Mouse (Mus musculus): ENCODE measurements around the gene Mdga1. TPM values are rescaled to one million over a fixed set of nuclear protein-coding genes. Genes with fewer than 3 reads are reported as not detected.

The Mdga1 gene
- polyA plus RNA-seq, 1 experiment from 2014 or later = 13.1 TPM

DNA sequence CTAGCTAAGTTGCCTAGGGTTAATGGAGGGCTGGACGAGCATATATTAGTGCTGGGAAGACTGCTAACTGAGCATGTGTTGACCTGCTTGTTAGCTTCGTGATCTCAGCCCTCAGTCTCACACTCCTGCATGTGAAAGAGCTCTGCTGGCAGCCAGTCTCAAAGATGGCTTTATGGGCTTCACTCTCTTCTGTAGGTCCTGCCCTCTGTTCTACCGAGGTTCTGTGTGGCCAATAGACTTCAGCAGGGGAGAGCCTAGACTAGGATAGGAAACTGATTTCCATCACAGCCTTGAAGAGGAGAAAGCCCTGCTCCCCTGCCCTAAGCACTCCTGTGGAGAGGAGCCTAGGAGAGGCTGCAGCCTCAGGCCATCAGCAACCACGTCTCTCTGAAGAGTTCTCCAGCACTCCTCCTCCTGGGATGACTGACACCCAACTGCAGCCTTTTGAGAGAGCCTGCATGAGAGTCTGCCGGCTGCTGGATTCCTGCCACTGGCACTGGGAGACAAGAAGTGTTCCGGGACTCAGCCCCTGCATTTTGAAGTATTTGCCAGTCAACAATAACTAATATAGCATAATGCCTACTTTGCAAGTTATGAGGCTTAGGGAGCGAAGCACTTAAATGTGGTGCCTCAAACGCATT is 116.9 kb downstream of the Mdga1 start:
- no peaks in the 10 kb centered on the region for H3K9me3 ChIP-seq
- no peak overlapping the region for H3K4me2 ChIP-seq (replicated peaks)
- no peaks in the 10 kb centered on the region for H3K27me3 ChIP-seq
- no peak overlapping the region for H3K4me3 ChIP-seq
- WGBS = 56% methylated on average over 8 of the region's 8 CpGs
- H3K27ac ChIP-seq (replicated peaks) = no peak overlapping the region
- no peak for ATAC-seq (ENCODE audit: low FRiP score, low read depth)
- H3K9ac ChIP-seq (replicated peaks) = no peak overlapping the region
- peaks cover 5% of the 10 kb centered on the region; the same call in 1 of the 2 replicates for H3K4me1 ChIP-seq
- no peaks in the 10 kb centered on the region; the same call in 1 of the 2 replicates for H3K36me3 ChIP-seq

DNA sequence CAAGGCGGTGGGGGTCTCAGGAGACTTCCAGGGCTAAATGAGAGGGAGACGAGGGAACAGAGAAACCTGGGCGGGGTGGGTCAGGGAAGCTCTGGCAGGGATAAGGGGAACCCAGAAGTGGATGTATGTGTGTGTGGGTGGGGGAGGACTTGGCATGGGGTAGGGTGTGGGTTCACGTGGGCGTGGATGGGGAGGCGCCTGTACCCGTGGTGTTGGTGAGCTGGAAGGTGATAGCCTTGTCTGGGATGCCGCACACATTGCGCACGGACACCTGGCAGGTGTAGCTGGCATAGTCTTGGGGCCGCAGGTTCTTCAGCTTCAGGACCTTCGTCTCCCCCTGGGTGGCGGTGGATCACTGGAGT is 120.5 kb downstream of the Mdga1 start:
- H3K27me3 ChIP-seq = no peaks in the 10 kb centered on the region
- no peak overlapping the region for H3K27ac ChIP-seq (replicated peaks)
- H3K9me3 ChIP-seq = no peaks in the 10 kb centered on the region
- peaks cover 5% of the 10 kb centered on the region; the same call in 1 of the 2 replicates for H3K4me1 ChIP-seq
- H3K4me3 ChIP-seq = no peak overlapping the region
- ATAC-seq (ENCODE audit: low FRiP score, low read depth) = no peak
- no peak overlapping the region for H3K9ac ChIP-seq (replicated peaks)
- WGBS = 82% methylated on average over 13 of the region's 13 CpGs
- no peak overlapping the region for H3K4me2 ChIP-seq (replicated peaks)
- H3K36me3 ChIP-seq = peaks cover 5% of the 10 kb centered on the region; the same call in 1 of the 2 replicates

DNA sequence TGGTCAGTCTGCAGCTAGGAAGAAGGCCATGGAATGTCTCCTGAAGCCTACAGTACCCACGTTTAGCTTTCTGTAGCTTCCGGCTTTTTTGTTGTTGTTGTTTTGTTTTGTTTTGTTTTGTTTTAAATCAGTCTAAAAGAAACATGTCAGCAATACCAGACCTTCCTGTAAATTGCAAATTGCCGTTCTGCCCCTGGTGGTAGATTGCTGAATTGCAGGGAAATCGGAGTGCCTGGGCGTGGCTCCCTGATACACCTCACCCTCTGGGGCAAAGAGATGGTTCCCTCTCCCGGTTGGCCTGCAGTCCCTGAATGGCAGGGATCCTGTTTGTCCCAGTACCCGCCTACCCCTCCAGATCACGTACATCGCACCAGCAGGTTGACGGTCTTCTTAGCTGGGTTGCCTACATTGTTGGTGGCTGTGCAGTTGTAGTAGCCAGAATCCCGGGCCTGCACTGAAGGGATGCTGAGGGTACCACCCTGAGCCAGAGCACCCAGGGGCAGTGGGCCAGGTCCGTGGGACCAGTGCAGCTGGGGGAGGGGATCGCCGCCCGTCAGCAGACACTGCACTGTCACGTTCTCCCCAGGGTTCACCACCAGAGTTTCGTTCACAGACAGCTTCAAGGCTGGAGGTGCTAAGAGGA is 121.0 kb downstream of the Mdga1 start:
- WGBS = 33% methylated on average over 17 of the region's 17 CpGs
- Histone ChIP-seq H3K36me3 (peaks cover 5% of the 10 kb centered on the region; the same call in 1 of the 2 replicates), H3K4me3 (no peak overlapping the region), H3K27ac (replicated peaks) (no peak overlapping the region), H3K4me2 (replicated peaks) (no peak overlapping the region), H3K9me3 (no peaks in the 10 kb centered on the region), H3K27me3 (no peaks in the 10 kb centered on the region), H3K9ac (replicated peaks) (no peak overlapping the region), H3K4me1 (peaks cover 5% of the 10 kb centered on the region; the same call in 1 of the 2 replicates)
- no peak for ATAC-seq (ENCODE audit: low FRiP score, low read depth)

DNA sequence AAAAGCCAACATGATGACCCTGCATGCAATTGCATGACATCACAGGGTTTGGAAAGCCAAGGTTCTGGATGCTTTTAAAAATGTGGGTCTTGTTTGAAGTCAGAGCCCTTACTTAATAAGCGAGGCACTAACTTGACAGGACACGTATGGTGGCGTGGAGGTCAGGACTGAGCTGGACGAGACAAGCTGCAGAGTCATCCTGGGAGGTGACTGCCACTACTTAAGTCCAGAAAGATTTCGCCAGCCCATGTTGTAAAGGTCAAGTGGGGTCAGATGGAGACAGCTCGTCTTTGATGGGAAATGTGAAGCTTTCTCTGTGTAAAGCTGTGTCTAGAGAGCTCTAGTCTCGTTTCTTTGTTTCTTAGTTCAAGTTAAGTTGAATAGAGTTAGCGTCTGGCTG is 122.6 kb downstream of the Mdga1 start:
- ATAC-seq (ENCODE audit: low FRiP score, low read depth) = no peak
- Histone ChIP-seq H3K27ac (replicated peaks) (no peak overlapping the region), H3K9ac (replicated peaks) (no peak overlapping the region), H3K4me2 (replicated peaks) (no peak overlapping the region), H3K4me3 (no peak overlapping the region), H3K4me1 (peaks cover 4% of the 10 kb centered on the region), H3K9me3 (no peaks in the 10 kb centered on the region), H3K36me3 (peaks cover 5% of the 10 kb centered on the region; the same call in 1 of the 2 replicates), H3K27me3 (peaks cover 7% of the 10 kb centered on the region; the same call in 1 of the 2 replicates)
- 45% methylated on average over 8 of the region's 8 CpGs for WGBS

DNA sequence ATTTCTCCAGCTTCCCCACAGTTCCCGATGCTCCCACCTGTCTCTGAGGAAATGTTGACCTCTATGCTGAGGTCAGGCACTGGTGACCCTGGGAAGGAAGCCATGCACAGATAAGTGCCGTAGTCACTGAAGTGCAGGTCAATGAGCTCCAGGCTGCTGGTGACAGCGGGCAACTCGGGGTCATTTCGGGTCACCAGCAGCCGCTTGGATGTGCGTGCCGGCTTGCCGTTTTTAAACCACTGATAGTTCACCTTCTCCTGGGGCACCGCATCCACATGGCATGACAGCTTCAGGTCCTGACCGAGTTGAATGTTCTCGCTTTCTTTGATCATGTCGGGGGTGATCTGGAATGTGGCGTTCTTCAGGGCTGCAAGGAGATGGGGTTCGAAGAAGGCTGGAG is 123.6 kb downstream of the Mdga1 start:
- Histone ChIP-seq H3K4me3 (no peak overlapping the region), H3K4me2 (replicated peaks) (no peak overlapping the region), H3K36me3 (peaks cover 5% of the 10 kb centered on the region; the same call in 1 of the 2 replicates), H3K27ac (replicated peaks) (no peak overlapping the region), H3K4me1 (peaks cover 14% of the 10 kb centered on the region), H3K9ac (replicated peaks) (no peak overlapping the region), H3K27me3 (peaks cover 9% of the 10 kb centered on the region), H3K9me3 (no peaks in the 10 kb centered on the region)
- no peak for ATAC-seq (ENCODE audit: low FRiP score, low read depth)
- WGBS = 78% methylated on average over 15 of the region's 15 CpGs

DNA sequence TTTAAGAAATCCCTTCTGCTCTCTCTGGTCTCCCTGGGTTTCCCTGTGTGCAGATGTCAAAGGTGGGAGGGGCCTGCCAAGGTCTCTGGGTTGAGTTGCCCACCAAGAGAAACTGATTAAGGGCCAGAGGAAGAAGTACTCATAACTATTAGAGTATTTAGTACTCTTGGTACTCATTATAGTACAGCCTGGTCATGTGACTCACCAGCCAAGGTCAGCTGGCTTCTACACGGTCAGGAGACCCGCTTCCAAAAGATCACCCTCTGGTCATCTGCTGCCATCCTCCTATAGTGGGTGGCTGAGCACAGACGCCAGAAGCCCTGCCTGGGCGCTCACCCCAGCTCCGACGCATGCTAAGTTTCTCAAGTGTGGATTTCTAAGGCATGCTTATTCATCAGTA is 124.9 kb downstream of the Mdga1 start:
- no peak overlapping the region for H3K27ac ChIP-seq (replicated peaks)
- peaks cover 16% of the 10 kb centered on the region for H3K4me1 ChIP-seq
- H3K9ac ChIP-seq (replicated peaks) = no peak overlapping the region
- no peak overlapping the region for H3K4me2 ChIP-seq (replicated peaks)
- H3K27me3 ChIP-seq = peaks cover 12% of the 10 kb centered on the region
- H3K9me3 ChIP-seq = no peaks in the 10 kb centered on the region
- 88% methylated on average over 6 of the region's 6 CpGs for WGBS
- H3K4me3 ChIP-seq = no peak overlapping the region
- peaks cover 5% of the 10 kb centered on the region; the same call in 1 of the 2 replicates for H3K36me3 ChIP-seq
- ATAC-seq (ENCODE audit: low FRiP score, low read depth) = no peak

DNA sequence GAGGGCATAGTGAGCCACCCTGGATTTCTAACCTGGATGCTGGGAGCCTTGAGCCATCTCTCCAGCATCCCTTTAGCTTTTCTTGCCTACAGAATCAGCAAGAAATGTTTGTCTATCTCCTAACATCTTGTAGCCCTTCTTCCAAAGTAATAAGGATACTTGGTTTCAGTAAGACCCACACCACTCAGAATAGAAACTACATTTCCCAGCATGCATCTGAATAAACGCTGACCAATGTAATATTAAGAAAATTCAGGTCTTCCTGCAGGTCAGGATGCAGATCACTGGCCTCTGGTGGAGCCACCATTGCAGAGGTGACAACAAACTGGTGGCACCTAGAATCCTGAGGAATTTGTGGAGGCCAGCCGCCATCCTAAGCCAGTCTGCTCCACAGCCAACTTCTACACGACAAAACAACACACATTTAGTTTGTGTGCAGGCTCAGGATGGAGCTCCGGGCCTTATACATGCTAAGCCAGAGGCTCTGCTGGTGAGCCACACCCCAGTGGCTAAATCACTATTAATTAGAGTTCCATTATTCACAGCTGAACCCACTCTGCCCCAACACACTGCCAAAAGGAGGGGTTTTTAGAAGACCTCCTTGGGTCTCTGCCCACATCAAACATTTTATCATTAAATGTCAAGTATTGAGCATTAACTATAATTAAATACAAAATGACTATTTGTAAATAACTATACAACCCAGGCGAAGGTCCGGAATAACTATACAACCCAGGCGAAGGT is 126.3 kb downstream of the Mdga1 start:
- WGBS = 87% methylated on average over 7 of the region's 7 CpGs
- Histone ChIP-seq H3K36me3 (peaks cover 5% of the 10 kb centered on the region; the same call in 1 of the 2 replicates), H3K27me3 (peaks cover 12% of the 10 kb centered on the region), H3K4me1 (peaks cover 23% of the 10 kb centered on the region), H3K27ac (replicated peaks) (no peak overlapping the region), H3K4me3 (no peak overlapping the region), H3K9ac (replicated peaks) (no peak overlapping the region), H3K9me3 (no peaks in the 10 kb centered on the region), H3K4me2 (replicated peaks) (no peak overlapping the region)
- no peak for ATAC-seq (ENCODE audit: low FRiP score, low read depth)

DNA sequence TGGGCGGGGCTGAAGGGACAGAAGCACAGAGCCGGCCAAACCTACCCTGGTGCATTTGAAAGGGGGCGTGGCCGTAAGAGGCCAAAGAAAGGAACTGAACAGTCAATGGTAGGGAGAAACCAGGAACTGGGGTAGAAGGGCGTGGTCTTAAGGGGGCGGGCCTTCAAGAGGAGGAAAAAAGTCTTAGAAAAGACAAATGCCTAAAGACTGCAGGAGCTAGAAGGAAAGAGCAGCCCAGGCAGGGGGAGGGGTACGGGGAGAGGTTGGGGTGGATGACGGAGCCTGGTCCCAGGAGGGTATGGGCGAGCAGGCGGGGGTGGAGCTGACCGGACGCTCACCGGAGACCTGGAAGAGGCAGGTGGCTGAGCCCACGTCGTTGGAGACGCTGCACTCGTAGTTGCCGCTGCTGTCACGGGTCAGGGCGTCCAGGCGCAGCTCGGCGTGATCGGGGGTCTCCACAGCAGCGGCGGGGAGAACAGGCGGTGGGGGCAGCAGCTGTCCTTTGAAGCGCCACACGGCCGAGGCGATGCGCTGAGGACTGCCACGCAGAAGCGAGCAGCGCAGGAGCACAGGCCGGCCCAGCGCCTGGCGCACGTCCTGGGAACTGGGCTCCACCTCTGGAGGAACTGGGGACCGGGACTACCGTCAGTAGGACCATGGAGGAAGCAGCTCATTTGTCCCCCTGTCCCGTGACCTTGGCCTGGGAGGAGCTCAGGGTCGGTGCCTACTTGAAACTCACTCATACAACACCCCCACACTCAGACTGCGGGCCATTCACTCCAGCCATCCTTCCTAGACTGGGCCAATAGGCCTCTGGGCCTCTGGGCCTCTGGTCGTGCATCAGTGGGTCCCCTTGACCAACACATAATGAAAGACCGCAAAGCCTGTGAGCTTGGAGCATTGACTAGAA is 127.9 kb downstream of the Mdga1 start:
- H3K4me3 ChIP-seq = peak overlapping the region; percentile 43
- ATAC-seq (ENCODE audit: low FRiP score, low read depth) = peak; percentile 66
- no peaks in the 10 kb centered on the region for H3K9me3 ChIP-seq
- H3K27me3 ChIP-seq = peaks cover 12% of the 10 kb centered on the region
- peaks cover 5% of the 10 kb centered on the region; the same call in 1 of the 2 replicates for H3K36me3 ChIP-seq
- peak overlapping the region; percentile 65 for H3K4me2 ChIP-seq (replicated peaks)
- H3K9ac ChIP-seq (replicated peaks) = peak overlapping the region; percentile 54
- H3K27ac ChIP-seq (replicated peaks) = no peak overlapping the region
- WGBS = 4% methylated on average over 46 of the region's 46 CpGs
- peaks cover 36% of the 10 kb centered on the region for H3K4me1 ChIP-seq

DNA sequence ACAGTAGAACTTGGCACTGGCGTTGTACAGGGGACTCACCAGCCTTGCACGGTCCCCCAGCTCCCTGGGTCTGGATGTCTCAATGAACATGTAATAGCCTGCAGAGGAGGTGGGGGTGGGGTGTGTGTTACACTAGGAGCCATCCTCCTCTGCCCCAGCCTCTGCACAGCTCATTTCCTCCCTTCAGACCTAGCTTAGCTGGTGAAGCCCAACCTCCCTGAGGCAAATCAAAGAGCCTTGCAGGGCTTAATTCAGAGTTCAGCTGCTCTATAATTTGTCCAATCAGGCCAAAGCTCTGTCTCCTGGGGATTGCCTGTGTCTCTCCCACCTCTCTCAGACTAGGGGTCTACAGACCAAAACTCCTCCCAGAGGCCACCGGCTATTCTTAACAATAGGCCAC is 131.9 kb downstream of the Mdga1 start:
- 29% methylated on average over 3 of the region's 3 CpGs for WGBS
- H3K36me3 ChIP-seq = no peaks in the 10 kb centered on the region
- no peak overlapping the region for H3K9ac ChIP-seq (replicated peaks)
- peaks cover 12% of the 10 kb centered on the region for H3K27me3 ChIP-seq
- no peak overlapping the region for H3K4me3 ChIP-seq
- ATAC-seq (ENCODE audit: low FRiP score, low read depth) = peak; percentile 66; the same call in 1 of the 2 replicates
- peak overlapping the region; percentile 71 for H3K27ac ChIP-seq (replicated peaks)
- H3K4me1 ChIP-seq = peaks cover 36% of the 10 kb centered on the region
- no peaks in the 10 kb centered on the region for H3K9me3 ChIP-seq
- H3K4me2 ChIP-seq (replicated peaks) = no peak overlapping the region

DNA sequence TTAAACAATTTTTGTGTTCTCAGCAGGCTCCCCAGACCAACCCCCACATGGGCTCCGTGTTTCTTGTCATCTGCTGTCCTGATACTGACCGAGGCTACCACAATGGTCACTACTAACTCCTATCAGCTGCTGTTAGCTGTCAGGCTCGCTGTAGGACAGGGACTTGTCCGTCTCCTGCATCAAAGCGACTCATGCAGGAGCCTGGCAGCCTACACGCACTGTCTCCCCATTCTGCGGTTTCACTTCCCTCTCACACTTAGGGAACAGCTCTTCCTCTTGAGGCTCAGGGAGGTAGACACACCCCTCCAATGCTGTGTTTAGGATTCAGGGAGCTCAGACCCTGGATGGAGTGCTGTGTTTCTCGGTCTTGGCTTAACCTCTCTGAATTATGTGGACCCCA is 132.4 kb downstream of the Mdga1 start:
- H3K9ac ChIP-seq (replicated peaks) = no peak overlapping the region
- H3K4me1 ChIP-seq = peaks cover 34% of the 10 kb centered on the region
- peak overlapping the region; percentile 71 for H3K27ac ChIP-seq (replicated peaks)
- H3K36me3 ChIP-seq = no peaks in the 10 kb centered on the region
- H3K4me2 ChIP-seq (replicated peaks) = no peak overlapping the region
- ATAC-seq (ENCODE audit: low FRiP score, low read depth) = no peak
- H3K4me3 ChIP-seq = no peak overlapping the region
- H3K27me3 ChIP-seq = peaks cover 7% of the 10 kb centered on the region
- 69% methylated on average over 8 of the region's 8 CpGs for WGBS
- H3K9me3 ChIP-seq = no peaks in the 10 kb centered on the region

DNA sequence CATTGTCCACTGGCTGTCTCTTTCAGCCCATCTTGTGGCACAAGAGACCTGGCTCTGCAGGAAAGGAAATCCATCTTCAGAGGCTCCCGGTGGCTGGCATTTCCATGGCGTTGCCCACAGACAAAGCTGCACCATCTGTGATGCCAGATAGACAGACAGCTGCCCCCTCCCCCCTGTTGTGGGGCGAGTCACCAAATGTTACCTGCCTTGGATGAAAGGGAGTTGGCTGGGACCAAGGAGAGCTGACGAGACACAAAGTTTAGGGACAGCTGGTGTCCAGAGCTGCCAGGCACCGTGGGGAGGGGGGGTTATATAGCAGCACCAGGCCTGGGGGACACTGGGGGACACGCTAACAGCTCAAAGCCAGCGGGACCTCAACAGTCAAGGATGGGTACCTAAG is 135.1 kb downstream of the Mdga1 start:
- no peak for ATAC-seq (ENCODE audit: low FRiP score, low read depth)
- WGBS = 85% methylated on average over 7 of the region's 7 CpGs
- Histone ChIP-seq H3K27ac (replicated peaks) (no peak overlapping the region), H3K27me3 (no peaks in the 10 kb centered on the region), H3K4me1 (peaks cover 19% of the 10 kb centered on the region), H3K36me3 (no peaks in the 10 kb centered on the region), H3K4me3 (no peak overlapping the region), H3K9me3 (no peaks in the 10 kb centered on the region), H3K4me2 (replicated peaks) (no peak overlapping the region), H3K9ac (replicated peaks) (no peak overlapping the region)
